Mouse (Mus musculus): ENCODE data around the gene Mrpl53. TPM values are rescaled to one million over a fixed set of nuclear protein-coding genes. Genes with fewer than 3 reads are reported as not detected.

The Mrpl53 gene
- polyA plus RNA-seq, 1 experiment, result 82.0 TPM

GRCm38 (mm10) chr6:83117165-83117438, 8.3 kb downstream of the Mrpl53 start:
- Histone ChIP-seq H3K36me3 (ENCODE audit: control insufficient read depth, insufficient read depth, low read length) (peaks cover 6% of the 10 kb centered on the region), H3K27ac (ENCODE audit: insufficient read depth, low read depth, low read length) (no peak overlapping the region), H3K27me3 (ENCODE audit: control insufficient read depth, insufficient read depth, low read length) (no peaks in the 10 kb centered on the region), H3K4me3 (ENCODE audit: low read depth, low read length) (peak overlapping the region; percentile 21; the same call in 1 of the 2 replicates), H3K4me1 (ENCODE audit: control insufficient read depth, insufficient read depth, insufficient read length, low read length) (peaks cover 18% of the 10 kb centered on the region)
- 83% methylated on average over 4 of the region's 4 CpGs for WGBS
- no peak for TF ChIP-seq CTCF (IDR thresholded peaks at IDR 0.05; ENCODE audit: extremely low read depth, insufficient read length, insufficient replicate concordance, low read depth, low read length)
- TF ChIP-seq POLR2A (IDR thresholded peaks at IDR 0.05; ENCODE audit: low read depth, low read length), result no peak; the same call in 1 of the 2 replicates

- 95% methylated on average over 13 of the region's 13 CpGs for WGBS
- H3K36me3 ChIP-seq (ENCODE audit: control insufficient read depth, insufficient read depth, low read length), result peaks cover 6% of the 10 kb centered on the region
- no peak overlapping the region for H3K4me3 ChIP-seq (ENCODE audit: low read depth, low read length)
- peaks cover 21% of the 10 kb centered on the region for H3K4me1 ChIP-seq (ENCODE audit: control insufficient read depth, insufficient read depth, insufficient read length, low read length)
- no peak for TF ChIP-seq CTCF (IDR thresholded peaks at IDR 0.05; ENCODE audit: extremely low read depth, insufficient read length, insufficient replicate concordance, low read depth, low read length)
- TF ChIP-seq POLR2A (IDR thresholded peaks at IDR 0.05; ENCODE audit: low read depth, low read length), result no peak
- no peaks in the 10 kb centered on the region for H3K27me3 ChIP-seq (ENCODE audit: control insufficient read depth, insufficient read depth, low read length)
- H3K27ac ChIP-seq (ENCODE audit: insufficient read depth, low read depth, low read length), result no peak overlapping the region
Measured at GRCm38 (mm10) chr6:83117616-83118015, 8.8 kb downstream of the Mrpl53 start.

- TF ChIP-seq POLR2A (IDR thresholded peaks at IDR 0.05; ENCODE audit: low read depth, low read length) (no peak), CTCF (IDR thresholded peaks at IDR 0.05; ENCODE audit: extremely low read depth, insufficient read length, insufficient replicate concordance, low read depth, low read length) (no peak)
- Histone ChIP-seq H3K27me3 (ENCODE audit: control insufficient read depth, insufficient read depth, low read length) (no peaks in the 10 kb centered on the region), H3K4me1 (ENCODE audit: control insufficient read depth, insufficient read depth, insufficient read length, low read length) (peaks cover 21% of the 10 kb centered on the region), H3K36me3 (ENCODE audit: control insufficient read depth, insufficient read depth, low read length) (peaks cover 6% of the 10 kb centered on the region), H3K4me3 (ENCODE audit: low read depth, low read length) (no peak overlapping the region), H3K27ac (ENCODE audit: insufficient read depth, low read depth, low read length) (no peak overlapping the region)
- whole genome bisulfite sequencing, result 84% methylated on average over 11 of the region's 11 CpGs
Measured at GRCm38 (mm10) chr6:83118369-83118768, 9.5 kb downstream of the Mrpl53 start.

GRCm38 (mm10) chr6:83118825-83119733, 10.2 kb downstream of the Mrpl53 start:
- H3K4me1 ChIP-seq (ENCODE audit: control insufficient read depth, insufficient read depth, insufficient read length, low read length), result peaks cover 21% of the 10 kb centered on the region
- H3K36me3 ChIP-seq (ENCODE audit: control insufficient read depth, insufficient read depth, low read length), result peaks cover 6% of the 10 kb centered on the region
- H3K4me3 ChIP-seq (ENCODE audit: low read depth, low read length), result no peak overlapping the region
- 70% methylated on average over 14 of the region's 14 CpGs for WGBS
- no peaks in the 10 kb centered on the region for H3K27me3 ChIP-seq (ENCODE audit: control insufficient read depth, insufficient read depth, low read length)
- H3K27ac ChIP-seq (ENCODE audit: insufficient read depth, low read depth, low read length), result no peak overlapping the region
- no peak for TF ChIP-seq POLR2A (IDR thresholded peaks at IDR 0.05; ENCODE audit: low read depth, low read length)

GRCm38 (mm10) chr6:83119734-83120051, 10.9 kb downstream of the Mrpl53 start:
- peaks cover 22% of the 10 kb centered on the region for H3K4me1 ChIP-seq (ENCODE audit: control insufficient read depth, insufficient read depth, insufficient read length, low read length)
- no peak overlapping the region for H3K27ac ChIP-seq (ENCODE audit: insufficient read depth, low read depth, low read length)
- TF ChIP-seq CTCF (IDR thresholded peaks at IDR 0.05; ENCODE audit: extremely low read depth, insufficient read length, insufficient replicate concordance, low read depth, low read length), result no peak
- TF ChIP-seq POLR2A (IDR thresholded peaks at IDR 0.05; ENCODE audit: low read depth, low read length), result no peak
- H3K4me3 ChIP-seq (ENCODE audit: low read depth, low read length), result no peak overlapping the region
- H3K36me3 ChIP-seq (ENCODE audit: control insufficient read depth, insufficient read depth, low read length), result peaks cover 6% of the 10 kb centered on the region
- no peaks in the 10 kb centered on the region for H3K27me3 ChIP-seq (ENCODE audit: control insufficient read depth, insufficient read depth, low read length)
- 56% methylated on average over 7 of the region's 7 CpGs for WGBS

GRCm38 (mm10) chr6:83120930-83121862, 12.4 kb downstream of the Mrpl53 start, which contains the start of gene Wbp1:
Gene Wbp1, minus strand, starts transcription at chr6:83121559.
- H3K36me3 ChIP-seq (ENCODE audit: control insufficient read depth, insufficient read depth, low read length), result peaks cover 6% of the 10 kb centered on the region
- no peak for TF ChIP-seq CTCF (IDR thresholded peaks at IDR 0.05; ENCODE audit: extremely low read depth, insufficient read length, insufficient replicate concordance, low read depth, low read length)
- TF ChIP-seq POLR2A (IDR thresholded peaks at IDR 0.05; ENCODE audit: low read depth, low read length), result peak; percentile 91
- WGBS, result under 1% methylated on average over 38 of the region's 38 CpGs
- no peaks in the 10 kb centered on the region for H3K27me3 ChIP-seq (ENCODE audit: control insufficient read depth, insufficient read depth, low read length)
- H3K4me3 ChIP-seq (ENCODE audit: low read depth, low read length), result peak within 1 kb of the TSS; percentile 86
- H3K27ac ChIP-seq (ENCODE audit: insufficient read depth, low read depth, low read length), result peak within 1 kb of the TSS; percentile 91
- H3K4me1 ChIP-seq (ENCODE audit: control insufficient read depth, insufficient read depth, insufficient read length, low read length), result peaks cover 19% of the 10 kb centered on the region
